Mouse (Mus musculus) E14TG2a.4 (cell line): ENCODE results near the gene Arhgap10.

Source experiments
- CTCF ChIP-seq: conservative IDR thresholded peaks from 2 replicates; pipeline ENCODE4 v1.5.1; 2014; ENCODE audit warnings: low read length
- NANOG ChIP-seq: IDR thresholded peaks from 2 replicates; pipeline ENCODE4 v1.6.1; 2014; ENCODE audit warnings: borderline replicate concordance, low read length, mixed read lengths

DNA sequence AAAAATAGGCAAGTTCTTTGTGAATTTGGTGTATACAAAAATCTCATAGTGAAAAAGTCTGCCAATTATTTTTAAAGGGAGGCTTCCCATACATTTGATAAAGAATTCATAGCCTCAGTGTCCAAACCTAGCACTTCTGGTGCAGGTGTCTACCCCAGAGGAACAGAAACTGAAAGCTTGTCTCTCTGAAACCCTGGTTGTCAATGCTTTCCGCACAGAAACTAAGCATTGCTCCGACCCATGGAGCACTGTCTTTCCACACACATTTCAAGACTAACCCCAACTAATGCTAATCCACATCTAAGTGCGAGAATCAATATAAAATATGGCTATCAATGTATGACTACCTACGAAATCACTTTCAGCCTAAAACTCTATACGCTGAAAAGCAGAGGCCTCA lies 116.6 kb downstream of the Arhgap10 start:
- TF ChIP-seq NANOG = no peak
- no peak for TF ChIP-seq CTCF
